Mouse (Mus musculus): ENCODE measurements around the gene Pced1b. TPM values are rescaled to one million over a fixed set of nuclear protein-coding genes. Genes with fewer than 3 reads are reported as not detected.

Gene Pced1b
- polyA plus RNA-seq, 1 experiment from 2014 or later, result 8.0 TPM

DNA sequence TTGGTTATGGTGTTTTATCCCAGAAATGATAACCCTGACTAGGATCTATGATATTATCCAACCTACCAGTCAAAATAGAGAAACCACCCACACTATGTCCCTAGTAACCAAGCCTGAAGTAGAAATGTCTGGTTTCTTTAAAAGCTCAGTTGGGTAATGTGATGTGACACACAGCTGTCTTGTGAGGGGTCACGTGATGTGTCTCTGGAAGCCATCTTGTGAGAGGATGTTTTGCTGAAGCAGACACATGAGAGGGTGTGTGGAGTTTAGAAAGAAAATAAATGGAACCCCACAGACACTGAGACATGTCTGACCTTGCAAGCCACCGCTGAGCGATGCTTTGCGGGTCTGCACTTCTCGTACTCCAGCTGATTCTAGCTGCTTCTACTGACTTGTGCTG lies 30.1 kb upstream of the Pced1b start:
- ATAC-seq (replicated peaks; ENCODE audit: low FRiP score, low read depth), result no peak

DNA sequence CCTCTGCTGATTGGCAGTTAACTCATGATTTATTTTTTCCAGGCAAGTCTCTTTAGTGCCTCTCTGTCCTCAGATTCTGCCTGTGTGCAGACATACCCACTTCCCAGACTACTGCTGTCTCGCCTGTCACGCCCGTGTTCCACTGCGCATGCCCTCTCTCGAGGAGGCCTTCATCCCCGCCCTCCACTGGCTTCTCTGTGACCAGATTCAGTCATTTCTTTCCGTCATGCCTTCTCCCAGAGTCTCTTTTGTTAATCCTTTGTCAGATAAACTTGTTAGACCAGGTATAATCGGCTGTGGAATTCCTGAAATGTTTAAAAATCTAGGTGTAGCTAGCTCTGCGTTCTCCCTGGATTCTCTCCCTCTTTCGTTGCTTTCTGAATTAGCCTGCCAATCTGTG lies 23.5 kb upstream of the Pced1b start:
- no peak for DNase-seq (ENCODE audit: low spot score)

More for the DNA sequence above, 30.1 kb upstream of the Pced1b start:
- Histone ChIP-seq H3K4me1 (replicated peaks; ENCODE audit: insufficient read depth, low read length) (no peaks in the 10 kb centered on the region), H3K4me2 (ENCODE audit: low read length) (no peak overlapping the region), H3K27ac (no peak overlapping the region), H3K9me3 (replicated peaks; ENCODE audit: low read length) (no peaks in the 10 kb centered on the region), H3K4me3 (replicated peaks; ENCODE audit: low read depth, low read length) (no peak overlapping the region), H3K27me3 (ENCODE audit: insufficient read depth, low read length) (no peaks in the 10 kb centered on the region), H3K9ac (ENCODE audit: low read depth, low read length) (no peak overlapping the region), H3K36me3 (ENCODE audit: insufficient read depth, low read length) (no peaks in the 10 kb centered on the region)
- no peak for TF ChIP-seq CTCF (IDR thresholded peaks at IDR 0.05; ENCODE audit: low read depth)
- no peak for DNase-seq (ENCODE audit: low spot score)
- WGBS, result 93% methylated on average over 5 of the region's 5 CpGs

DNA sequence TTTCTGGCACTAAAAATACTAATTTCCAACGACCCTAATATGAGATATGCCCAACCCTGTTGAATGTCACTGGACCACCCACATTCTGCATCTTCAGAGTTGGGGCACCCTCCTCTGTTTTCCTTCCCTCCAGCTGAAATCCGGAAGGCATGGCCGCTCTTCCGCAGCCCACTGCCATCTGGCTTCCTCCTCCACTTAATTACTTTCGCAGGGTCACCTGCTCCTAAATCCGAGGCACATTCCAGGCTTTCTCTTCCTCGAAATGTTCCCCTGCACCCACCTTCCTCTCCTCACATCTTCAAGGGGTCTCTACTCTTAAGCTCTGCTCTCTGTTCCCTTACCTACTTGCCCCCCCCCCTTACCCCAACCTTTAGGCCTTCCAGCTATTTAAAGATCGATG lies 22.9 kb upstream of the Pced1b start:
- WGBS, result 18% methylated on average over 8 of the region's 8 CpGs
- Histone ChIP-seq H3K9ac (ENCODE audit: low read depth, low read length) (no peak overlapping the region), H3K4me1 (replicated peaks; ENCODE audit: insufficient read depth, low read length) (no peaks in the 10 kb centered on the region), H3K36me3 (ENCODE audit: insufficient read depth, low read length) (no peaks in the 10 kb centered on the region), H3K4me3 (replicated peaks; ENCODE audit: low read depth, low read length) (no peak overlapping the region), H3K27me3 (ENCODE audit: insufficient read depth, low read length) (no peaks in the 10 kb centered on the region), H3K9me3 (replicated peaks; ENCODE audit: low read length) (no peaks in the 10 kb centered on the region), H3K27ac (0 out of 2 replicates have a peak overlapping the region, but pooled peaks have one; percentile 5), H3K4me2 (ENCODE audit: low read length) (peak overlapping the region; percentile 14)
- ATAC-seq (replicated peaks; ENCODE audit: low FRiP score, low read depth), result no peak; the same call in 1 of the 2 replicates
- no peak for TF ChIP-seq CTCF (IDR thresholded peaks at IDR 0.05; ENCODE audit: low read depth)
- DNase-seq (ENCODE audit: low spot score), result peak; percentile 63

More for the DNA sequence above, 23.5 kb upstream of the Pced1b start:
- H3K4me2 ChIP-seq (ENCODE audit: low read length), result peak overlapping the region; percentile 14; the same call in 1 of the 2 replicates
- no peak for TF ChIP-seq CTCF (IDR thresholded peaks at IDR 0.05; ENCODE audit: low read depth)
- no peak overlapping the region for H3K4me3 ChIP-seq (replicated peaks; ENCODE audit: low read depth, low read length)
- 48% methylated on average over 10 of the region's 10 CpGs for WGBS
- ATAC-seq (replicated peaks; ENCODE audit: low FRiP score, low read depth), result no peak
- no peak overlapping the region for H3K27ac ChIP-seq
- H3K27me3 ChIP-seq (ENCODE audit: insufficient read depth, low read length), result no peaks in the 10 kb centered on the region
- no peaks in the 10 kb centered on the region for H3K36me3 ChIP-seq (ENCODE audit: insufficient read depth, low read length)
- no peak overlapping the region for H3K9ac ChIP-seq (ENCODE audit: low read depth, low read length)
- H3K9me3 ChIP-seq (replicated peaks; ENCODE audit: low read length), result no peaks in the 10 kb centered on the region
- no peaks in the 10 kb centered on the region for H3K4me1 ChIP-seq (replicated peaks; ENCODE audit: insufficient read depth, low read length)

DNA sequence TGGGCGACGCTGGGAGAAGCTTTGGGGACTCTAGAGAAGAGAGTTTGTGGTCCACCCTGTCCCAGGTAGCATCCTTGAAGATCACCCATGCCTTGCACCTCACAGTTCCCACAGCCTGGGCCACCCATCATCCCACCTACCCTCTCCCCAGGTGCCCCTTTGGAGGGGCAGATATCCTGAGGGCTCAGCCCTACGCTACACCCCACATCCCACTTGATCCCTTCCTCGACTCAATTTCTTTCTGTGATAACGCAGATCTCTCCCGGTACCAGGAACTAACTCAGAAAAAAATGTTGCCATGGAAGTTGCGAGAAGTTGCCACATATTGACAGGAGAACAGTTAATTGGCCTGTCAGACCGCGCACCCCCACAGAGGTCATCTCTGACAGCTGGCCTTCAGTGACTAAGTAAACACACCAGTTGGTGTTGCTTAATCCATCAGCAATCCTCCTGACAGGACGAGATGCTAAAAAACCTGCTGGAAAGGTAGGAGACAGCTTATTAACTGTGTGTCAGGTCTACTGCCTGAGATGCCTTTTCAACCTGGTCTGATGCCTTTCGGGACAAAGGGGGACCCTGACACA lies 17.3 kb upstream of the Pced1b start:
- TF ChIP-seq CTCF (IDR thresholded peaks at IDR 0.05; ENCODE audit: low read depth), result no peak
- Histone ChIP-seq H3K27me3 (ENCODE audit: insufficient read depth, low read length) (no peaks in the 10 kb centered on the region), H3K36me3 (ENCODE audit: insufficient read depth, low read length) (no peaks in the 10 kb centered on the region), H3K27ac (no peak overlapping the region), H3K4me1 (replicated peaks; ENCODE audit: insufficient read depth, low read length) (no peaks in the 10 kb centered on the region), H3K9me3 (replicated peaks; ENCODE audit: low read length) (no peaks in the 10 kb centered on the region; the same call in 1 of the 2 replicates), H3K9ac (ENCODE audit: low read depth, low read length) (no peak overlapping the region), H3K4me2 (ENCODE audit: low read length) (no peak overlapping the region), H3K4me3 (replicated peaks; ENCODE audit: low read depth, low read length) (no peak overlapping the region)
- ATAC-seq (replicated peaks; ENCODE audit: low FRiP score, low read depth) (no peak), DNase-seq (ENCODE audit: low spot score) (no peak)
- 87% methylated on average over 11 of the region's 11 CpGs for WGBS

DNA sequence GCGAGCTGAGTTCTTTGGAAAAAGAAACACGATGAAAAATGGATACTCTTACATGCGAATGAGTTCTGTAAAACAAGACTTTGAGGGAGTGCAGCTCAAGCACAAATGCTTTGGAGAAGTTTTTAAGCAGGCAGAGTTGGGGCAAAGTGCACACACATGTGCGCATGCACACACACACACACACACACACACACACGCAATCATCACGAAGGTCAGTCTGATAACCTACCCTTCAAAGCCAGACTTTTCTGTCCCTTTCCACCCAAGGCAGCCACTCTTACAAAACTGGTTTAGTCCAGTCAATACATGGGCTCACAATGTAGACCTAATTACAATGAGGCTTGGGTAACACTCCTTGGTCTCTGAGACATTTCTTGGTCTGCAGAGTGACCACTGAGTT lies 12.8 kb upstream of the Pced1b start:
- Histone ChIP-seq H3K9ac (ENCODE audit: low read depth, low read length) (no peak overlapping the region), H3K4me2 (ENCODE audit: low read length) (no peak overlapping the region), H3K4me1 (replicated peaks; ENCODE audit: insufficient read depth, low read length) (no peaks in the 10 kb centered on the region), H3K36me3 (ENCODE audit: insufficient read depth, low read length) (no peaks in the 10 kb centered on the region), H3K4me3 (replicated peaks; ENCODE audit: low read depth, low read length) (no peak overlapping the region), H3K27me3 (ENCODE audit: insufficient read depth, low read length) (no peaks in the 10 kb centered on the region), H3K9me3 (replicated peaks; ENCODE audit: low read length) (no peaks in the 10 kb centered on the region; the same call in 1 of the 2 replicates), H3K27ac (no peak overlapping the region)
- DNase-seq (ENCODE audit: low spot score) (no peak), ATAC-seq (replicated peaks; ENCODE audit: low FRiP score, low read depth) (no peak)
- TF ChIP-seq CTCF (IDR thresholded peaks at IDR 0.05; ENCODE audit: low read depth), result no peak
- WGBS, result 87% methylated on average over 6 of the region's 6 CpGs

DNA sequence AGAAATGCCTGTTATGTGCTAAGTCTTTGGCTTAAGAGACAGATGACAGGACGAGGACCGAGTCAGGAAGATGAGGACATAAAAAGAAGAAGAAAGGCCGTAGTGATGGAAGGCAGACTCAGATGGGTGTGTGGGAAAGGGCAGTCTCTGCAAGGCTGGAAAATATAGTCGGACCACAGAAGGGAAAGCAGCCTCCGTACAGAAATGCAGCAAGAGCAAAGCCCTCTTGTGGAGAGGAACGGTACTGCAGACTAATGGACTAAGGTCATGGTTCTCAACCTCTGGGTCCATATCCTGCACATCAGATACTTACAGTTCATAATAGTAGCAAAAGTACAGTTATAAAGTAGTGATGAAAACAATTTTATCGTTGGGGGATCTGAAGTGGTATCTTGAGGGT lies 11.7 kb upstream of the Pced1b start:
- no peak overlapping the region for H3K4me2 ChIP-seq (ENCODE audit: low read length)
- no peak overlapping the region for H3K4me3 ChIP-seq (replicated peaks; ENCODE audit: low read depth, low read length)
- H3K9me3 ChIP-seq (replicated peaks; ENCODE audit: low read length), result no peaks in the 10 kb centered on the region; the same call in 1 of the 2 replicates
- ATAC-seq (replicated peaks; ENCODE audit: low FRiP score, low read depth) (no peak), DNase-seq (ENCODE audit: low spot score) (peak; percentile 80)
- no peaks in the 10 kb centered on the region for H3K36me3 ChIP-seq (ENCODE audit: insufficient read depth, low read length)
- H3K4me1 ChIP-seq (replicated peaks; ENCODE audit: insufficient read depth, low read length), result no peaks in the 10 kb centered on the region
- H3K27me3 ChIP-seq (ENCODE audit: insufficient read depth, low read length), result no peaks in the 10 kb centered on the region
- no peak overlapping the region for H3K9ac ChIP-seq (ENCODE audit: low read depth, low read length)
- H3K27ac ChIP-seq, result no peak overlapping the region
- WGBS, result 28% methylated on average over 7 of the region's 7 CpGs
- peak; percentile 91 for TF ChIP-seq CTCF (IDR thresholded peaks at IDR 0.05; ENCODE audit: low read depth)

DNA sequence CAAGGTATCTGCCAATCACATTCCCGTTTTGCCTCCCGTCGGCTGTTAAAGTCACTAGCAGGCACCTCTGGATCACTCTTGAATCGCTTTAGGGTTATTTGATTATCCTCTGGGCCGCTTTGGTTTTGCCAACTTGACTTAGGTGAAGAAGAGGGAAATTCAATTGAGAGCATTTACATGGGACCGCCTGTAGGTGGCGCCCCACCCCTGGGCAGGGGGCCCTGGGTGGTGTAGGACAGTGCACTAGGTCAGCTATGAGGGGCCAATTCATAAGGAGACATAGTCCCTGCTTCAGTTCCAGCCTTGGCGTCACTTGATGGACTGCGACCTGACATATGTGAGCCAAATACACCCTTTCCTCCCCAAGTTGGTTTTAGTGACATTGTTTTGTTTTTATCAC lies 10.0 kb upstream of the Pced1b start:
- Histone ChIP-seq H3K36me3 (ENCODE audit: insufficient read depth, low read length) (no peaks in the 10 kb centered on the region), H3K4me2 (ENCODE audit: low read length) (no peak overlapping the region), H3K4me3 (replicated peaks; ENCODE audit: low read depth, low read length) (no peak overlapping the region), H3K4me1 (replicated peaks; ENCODE audit: insufficient read depth, low read length) (no peaks in the 10 kb centered on the region), H3K9me3 (replicated peaks; ENCODE audit: low read length) (no peaks in the 10 kb centered on the region), H3K27me3 (ENCODE audit: insufficient read depth, low read length) (no peaks in the 10 kb centered on the region), H3K9ac (ENCODE audit: low read depth, low read length) (no peak overlapping the region), H3K27ac (no peak overlapping the region)
- 50% methylated on average over 9 of the region's 9 CpGs for WGBS
- TF ChIP-seq CTCF (IDR thresholded peaks at IDR 0.05; ENCODE audit: low read depth), result peak; percentile 81
- no peak for ATAC-seq (replicated peaks; ENCODE audit: low FRiP score, low read depth)
- DNase-seq (ENCODE audit: low spot score), result peak; percentile 40

Measured in kidney, postnatal 0 days (tissue).